Mouse (Mus musculus) liver, embryonic 14.5 days (tissue): ENCODE data around the gene Aamp.

ENCODE experiments used
- CTCF ChIP-seq: IDR thresholded peaks from 2 replicates; pipeline ENCODE4 v1.5.1; 2016; ENCODE audit warnings: antibody characterized with exemption, low read depth, control low read depth
- EP300 ChIP-seq: IDR thresholded peaks from 2 replicates; pipeline ENCODE4 v1.6.1; 2016; ENCODE audit warnings: antibody characterized with exemption, low read depth

- no peak for TF ChIP-seq CTCF
- no peak for TF ChIP-seq EP300
Observed at GRCm38 (mm10) chr1:74305522-74305921, 21.0 kb upstream of the Aamp start, which contains the start of gene Tmbim1.
